Mouse (Mus musculus): ENCODE measurements around the gene Slc12a8.

- TF ChIP-seq CTCF (conservative IDR thresholded peaks at IDR 0.05; ENCODE audit: low read length) (no peak), POU5F1 (IDR thresholded peaks at IDR 0.05; ENCODE audit: borderline replicate concordance, low read length) (no peak), NANOG (IDR thresholded peaks at IDR 0.05; ENCODE audit: borderline replicate concordance, low read length) (no peak)
Measured at GRCm38 (mm10) chr16:33573703-33574102, 56.6 kb downstream of the Slc12a8 start.
